Comparison of ENCODE assay signal across 16 mouse cellular contexts in genomic region chr3:153560897-153561296, GRCm38 (mm10).
"Had no signal": no experiment of that assay in that cellular context is flagged by ENCODE, and none has a peak within 500 bp of the region (broad histone marks: within the 10 kb centered on the region; RNA-seq: fewer than 3 reads in every experiment).

No protein-coding gene starts in this region.

- ATAC-seq: lung, postnatal 0 days had no signal

- H3K36me3 ChIP-seq: hindbrain, embryonic 15.5 days; limb, embryonic 13.5 days; midbrain, embryonic 10.5 days; neural tube, embryonic 15.5 days had no signal

- H3K27ac ChIP-seq: hindbrain, embryonic 15.5 days; layer of hippocampus, adult 2 months; limb, embryonic 13.5 days; liver, embryonic 14.5 days; midbrain, embryonic 10.5 days; neural tube, embryonic 15.5 days had no signal

- H3K9ac ChIP-seq: hindbrain, embryonic 15.5 days; limb, embryonic 13.5 days; liver, embryonic 14.5 days; neural tube, embryonic 15.5 days had no signal

- H3K4me1 ChIP-seq: limb, embryonic 13.5 days had no signal

- H3K4me2 ChIP-seq: hindbrain, embryonic 15.5 days; limb, embryonic 13.5 days; neural tube, embryonic 15.5 days had no signal

- H3K4me3 ChIP-seq: hindbrain, embryonic 15.5 days; layer of hippocampus, adult 2 months; limb, embryonic 13.5 days; midbrain, embryonic 10.5 days; myocyte; neural tube, embryonic 15.5 days had no signal

- H3K27me3 ChIP-seq: hindbrain, embryonic 15.5 days; limb, embryonic 13.5 days; neural tube, embryonic 15.5 days had no signal

- DNase-seq: left cerebral cortex, postnatal 4 days; lung, adult 18-20 months; lung, postnatal 4 days; midbrain, embryonic 14.5 days; right cerebral cortex, adult 18-20 months; right cerebral cortex, postnatal 25 days; thymus, adult 18-20 months; thymus, postnatal 14 days had no signal

- H3K9me3 ChIP-seq: hindbrain, embryonic 15.5 days; limb, embryonic 13.5 days; midbrain, embryonic 10.5 days; neural tube, embryonic 15.5 days had no signal
